Mouse (Mus musculus) neural tube, embryonic 14.5 days (tissue): ENCODE measurements around the gene Arhgef39. TPM values are rescaled to one million over a fixed set of nuclear protein-coding genes. Genes with fewer than 3 reads are reported as not detected.

Source experiments
- ATAC-seq: fragments of 200-750 bp; cut with Nextera tagmentation; 2 replicates; pipeline ENCODE4 v1.8.0; 2017; ENCODE audit warnings: low read depth, mild to moderate bottlenecking, moderate TSS enrichment, moderate library complexity
- H3K27ac ChIP-seq: fragments of 300-500 bp; sonication (generic); 2 replicates; pipeline ENCODE4 v1.5.1; 2014; ENCODE audit warnings: low read depth, mild to moderate bottlenecking, control low read depth, low read length, moderate library complexity, mixed read lengths
- H3K27me3 ChIP-seq: fragments of 300-500 bp; sonication (generic); 2 replicates; pipeline ENCODE4 v1.6.1; 2014; ENCODE audit warnings: low read length; ENCODE audit not compliant: control insufficient read depth, insufficient read depth
- H3K36me3 ChIP-seq: fragments of 300-500 bp; sonication (generic); 2 replicates; pipeline ENCODE4 v1.6.1; 2014; ENCODE audit warnings: low read length, mixed read lengths; ENCODE audit not compliant: control insufficient read depth, insufficient read depth
- H3K4me1 ChIP-seq: fragments of 300-500 bp; sonication (generic); 2 replicates; pipeline ENCODE4 v1.6.1; 2014; ENCODE audit warnings: low read length; ENCODE audit not compliant: control insufficient read depth, insufficient read depth
- H3K4me2 ChIP-seq: fragments of 300-500 bp; sonication (generic); 2 replicates; pipeline ENCODE4 v1.6.1; 2014; ENCODE audit warnings: mild to moderate bottlenecking, low read depth, low read length, control low read depth
- H3K4me3 ChIP-seq: fragments of 300-500 bp; sonication (generic); 2 replicates; pipeline ENCODE4 v1.5.1; 2014; ENCODE audit warnings: low read depth, low read length, control low read depth, mixed read lengths
- H3K9ac ChIP-seq: fragments of 300-500 bp; sonication (generic); replicated peaks from 2 replicates; pipeline ENCODE4 v1.6.1; 2014; ENCODE audit warnings: low read depth, mild to moderate bottlenecking, control low read depth, low read length, mixed read lengths
- H3K9me3 ChIP-seq: fragments of 300-500 bp; sonication (generic); 2 replicates; pipeline ENCODE4 v1.6.1; 2016; ENCODE audit warnings: low read length; ENCODE audit not compliant: control insufficient read depth
- WGBS: fragments of 180-500 bp; shearing (Covaris S2); extraction: QIAGEN DNeasy Blood & Tissue Kit; methylation state at CpG from one replicate; pipeline ENCODE4 v1.1.7; 2014; 5-methylcytosine and 5-hydroxymethylcytosine counted together
- polyA plus RNA-seq: library from polyadenylated mRNA; unstranded; fragments of >200 nt; fragmentation: Nextera tagmentation; extraction: Ambion mirVana; gene quantifications from 2 replicates; pipeline ENCODE4 v1.2.1, GENCODE M21; 2014

The Arhgef39 gene
- polyA plus RNA-seq, 1 experiment from 2014 or later, result 3.6 TPM

DNA sequence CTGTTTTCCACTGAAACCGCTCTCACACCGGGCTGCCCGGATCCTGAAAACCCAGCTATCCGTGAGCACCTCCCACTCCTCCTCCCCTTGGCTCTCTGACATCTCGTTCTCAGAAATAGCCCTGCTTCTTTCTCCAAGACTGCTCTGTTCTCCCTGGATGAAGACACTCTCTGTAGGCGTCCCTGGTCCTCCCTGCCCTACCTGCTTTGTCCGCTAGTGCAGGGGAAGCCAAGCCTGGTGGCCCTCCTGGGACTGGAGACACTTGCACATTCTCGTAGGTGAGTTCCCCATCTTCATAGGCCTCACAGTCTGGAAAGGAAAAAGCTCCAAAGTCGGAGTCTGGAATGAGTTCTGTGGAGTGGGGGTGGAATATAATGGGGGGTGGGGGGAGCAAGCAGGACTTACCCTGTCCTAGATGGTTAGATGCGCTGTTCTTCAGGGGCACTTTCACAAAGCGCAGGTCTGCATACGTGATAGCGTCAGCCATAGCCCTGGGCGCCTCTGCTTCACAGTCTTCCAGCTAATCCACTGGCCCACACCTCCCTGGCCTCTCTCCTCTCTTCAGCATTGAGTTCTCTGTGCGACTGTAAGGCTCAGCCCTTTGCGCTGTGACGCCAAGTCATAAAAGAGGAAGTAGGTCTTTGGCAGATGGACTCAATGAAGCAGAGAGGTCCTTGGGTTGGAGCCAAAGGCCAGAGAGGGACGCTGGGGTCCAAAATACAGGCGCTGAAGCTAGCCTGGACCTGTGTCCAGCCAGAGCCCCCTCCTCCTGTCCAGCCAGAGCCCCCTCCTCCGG lies 45.3 kb downstream of the Arhgef39 start, which contains the start of gene Cd72:
Gene Cd72, minus strand, starts transcription at position 588 of the 796 bp plus-strand sequence.
- H3K27me3 ChIP-seq, result no peaks in the 10 kb centered on the region
- H3K4me2 ChIP-seq, result peak within 1 kb of the TSS; percentile 33
- H3K4me1 ChIP-seq, result peaks cover 9% of the 10 kb centered on the region; the same call in 1 of the 2 replicates
- no peak within 1 kb of the TSS for H3K27ac ChIP-seq
- H3K9ac ChIP-seq, result 0 out of 2 replicates have a peak within 1 kb of the TSS, but pooled peaks have one; percentile 21
- H3K36me3 ChIP-seq, result no peaks in the 10 kb centered on the region
- H3K4me3 ChIP-seq, result no peak within 1 kb of the TSS
- WGBS, result 29% methylated on average over 20 of the region's 20 CpGs
- H3K9me3 ChIP-seq, result no peaks in the 10 kb centered on the region
- ATAC-seq, result no peak

DNA sequence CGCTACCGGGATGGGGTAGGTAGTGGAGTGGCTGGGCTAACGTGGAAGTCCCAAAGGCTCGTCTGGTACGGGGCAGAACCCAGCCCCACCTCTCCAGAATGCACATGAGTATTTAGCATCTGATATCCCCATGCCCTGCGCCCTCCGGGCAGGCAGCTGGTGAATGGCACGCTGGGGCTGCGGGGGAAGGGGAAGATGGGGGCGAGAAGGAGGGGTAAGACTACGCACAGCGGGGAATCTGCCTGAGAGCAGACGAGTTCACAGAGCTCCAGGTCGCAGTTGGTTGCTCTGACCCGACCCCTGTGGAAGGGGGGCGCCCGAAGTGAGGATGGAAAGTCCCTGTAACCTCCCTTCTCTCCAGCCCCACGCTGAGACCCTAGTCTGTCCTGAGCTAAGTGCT lies 46.1 kb downstream of the Arhgef39 start:
- Histone ChIP-seq H3K4me3 (no peak overlapping the region), H3K36me3 (0 out of 2 replicates have a peak, but pooled peaks cover under 1% of the 10 kb centered on the region), H3K9ac (0 out of 2 replicates have a peak overlapping the region, but pooled peaks have one; percentile 21), H3K9me3 (no peaks in the 10 kb centered on the region), H3K4me2 (peak overlapping the region; percentile 33), H3K27me3 (no peaks in the 10 kb centered on the region), H3K27ac (no peak overlapping the region), H3K4me1 (peaks cover 9% of the 10 kb centered on the region; the same call in 1 of the 2 replicates)
- 0% methylated on average over 18 of the region's 18 CpGs for WGBS
- ATAC-seq, result no peak

DNA sequence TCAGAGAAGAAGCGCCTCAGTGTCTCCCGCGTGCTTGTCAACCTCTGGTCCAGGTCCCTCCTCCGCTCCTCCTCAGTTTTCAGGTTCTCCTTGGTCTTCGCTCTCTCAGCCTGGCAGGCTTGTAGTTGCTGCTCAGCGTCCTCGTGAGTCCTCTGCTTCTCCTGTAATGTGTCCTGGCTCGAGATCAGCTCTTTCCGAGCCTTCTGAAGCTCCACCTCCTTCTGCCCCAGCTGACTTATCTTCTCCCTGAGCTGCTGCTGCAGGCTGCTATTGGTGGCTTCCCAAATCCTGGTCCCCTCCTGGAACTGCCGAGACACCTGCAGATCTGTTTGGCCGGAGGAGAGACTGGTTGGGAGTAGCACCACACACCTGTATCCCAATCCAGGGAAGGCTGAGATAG lies 47.2 kb downstream of the Arhgef39 start:
- ATAC-seq, result no peak

GRCm38 (mm10) chr4:43448554-43448953 lies 50.9 kb downstream of the Arhgef39 start:
- Histone ChIP-seq H3K9me3 (no peaks in the 10 kb centered on the region), H3K27me3 (no peaks in the 10 kb centered on the region), H3K9ac (no peak overlapping the region), H3K4me2 (no peak overlapping the region), H3K4me1 (peaks cover 17% of the 10 kb centered on the region), H3K4me3 (no peak overlapping the region), H3K27ac (no peak overlapping the region), H3K36me3 (peaks cover 32% of the 10 kb centered on the region)
- ATAC-seq, result no peak
- WGBS, result 87% methylated on average over 3 of the region's 3 CpGs

More for the DNA sequence above, 47.2 kb downstream of the Arhgef39 start:
- Histone ChIP-seq H3K4me1 (peaks cover 9% of the 10 kb centered on the region; the same call in 1 of the 2 replicates), H3K9ac (no peak overlapping the region), H3K4me3 (no peak overlapping the region), H3K36me3 (peaks cover 11% of the 10 kb centered on the region), H3K4me2 (no peak overlapping the region), H3K27me3 (no peaks in the 10 kb centered on the region), H3K27ac (no peak overlapping the region), H3K9me3 (no peaks in the 10 kb centered on the region)
- 70% methylated on average over 11 of the region's 11 CpGs for WGBS

GRCm38 (mm10) chr4:43447251-43447650 lies 52.2 kb downstream of the Arhgef39 start:
- no peaks in the 10 kb centered on the region for H3K9me3 ChIP-seq
- 80% methylated on average over 13 of the region's 13 CpGs for WGBS
- no peak overlapping the region for H3K9ac ChIP-seq
- H3K27me3 ChIP-seq, result no peaks in the 10 kb centered on the region
- H3K4me3 ChIP-seq, result no peak overlapping the region
- H3K36me3 ChIP-seq, result peaks cover 32% of the 10 kb centered on the region
- H3K4me1 ChIP-seq, result peaks cover 12% of the 10 kb centered on the region
- ATAC-seq, result no peak
- no peak overlapping the region for H3K4me2 ChIP-seq
- no peak overlapping the region for H3K27ac ChIP-seq

Other genes starting within 250 kb of the Arhgef39 start
- 0.68 and 0.86 TPM in 2 replicates for gene Atp8b5, start 232.5 kb downstream of the Arhgef39 start, polyA plus RNA-seq
- gene Rusc2, start 117.7 kb downstream of the Arhgef39 start, polyA plus RNA-seq, result 43.4 and 75.4 TPM in 2 replicates
- 1.2 and 1.4 TPM in 2 replicates for gene Fam166b, start 70.6 kb downstream of the Arhgef39 start, polyA plus RNA-seq
- 16.4 and 19.0 TPM in 2 replicates for gene Tesk1, start 57.8 kb downstream of the Arhgef39 start, polyA plus RNA-seq
- 6.6 and 7.4 TPM in 2 replicates for gene Cd72, start 45.1 kb downstream of the Arhgef39 start, polyA plus RNA-seq
- not detected in 2 replicates for gene Sit1, start 16.0 kb downstream of the Arhgef39 start, polyA plus RNA-seq
- gene Ccdc107, start 6.8 kb downstream of the Arhgef39 start, polyA plus RNA-seq, result 81.4 and 87.2 TPM in 2 replicates
- not detected in 2 replicates for gene Car9, start 7.3 kb upstream of the Arhgef39 start, polyA plus RNA-seq
- gene Tpm2, start 24.1 kb upstream of the Arhgef39 start, polyA plus RNA-seq, result 7.2 and 13.3 TPM in 2 replicates
- 86.2 and 92.8 TPM in 2 replicates for gene Creb3, start 62.6 kb upstream of the Arhgef39 start, polyA plus RNA-seq
- gene Tln1, start 63.0 kb upstream of the Arhgef39 start, polyA plus RNA-seq, result 48.8 and 57.8 TPM in 2 replicates
- 24.1 and 28.2 TPM in 2 replicates for gene Rgp1, start 79.0 kb upstream of the Arhgef39 start, polyA plus RNA-seq
- 44.4 and 48.5 TPM in 2 replicates for gene Gba2, start 79.2 kb upstream of the Arhgef39 start, polyA plus RNA-seq
- 1.9 TPM in 1 of 2 replicates, not detected in the other for gene Msmp, start 84.8 kb upstream of the Arhgef39 start, polyA plus RNA-seq
- gene Npr2, start 132.2 kb upstream of the Arhgef39 start, polyA plus RNA-seq, result 15.9 and 19.2 TPM in 2 replicates
- 2.4 and 4.6 TPM in 2 replicates for gene Spag8, start 153.9 kb upstream of the Arhgef39 start, polyA plus RNA-seq
- 67.1 and 73.9 TPM in 2 replicates for gene Hint2, start 156.8 kb upstream of the Arhgef39 start, polyA plus RNA-seq
- gene Tmem8b, start 169.3 kb upstream of the Arhgef39 start, polyA plus RNA-seq, result 11.4 and 13.3 TPM in 2 replicates
- 1.6 and 1.7 TPM in 2 replicates for gene Fam221b, start 169.4 kb upstream of the Arhgef39 start, polyA plus RNA-seq
- not detected in 2 replicates for gene Olfr70, start 201.1 kb upstream of the Arhgef39 start, polyA plus RNA-seq
- not detected in 2 replicates for gene Olfr71, start 210.6 kb upstream of the Arhgef39 start, polyA plus RNA-seq
- gene Hrct1, start 227.5 kb upstream of the Arhgef39 start, polyA plus RNA-seq, result 0.19 and 0.24 TPM in 2 replicates
- gene Spaar, start 230.3 kb upstream of the Arhgef39 start, polyA plus RNA-seq, result 0.10 TPM in 1 of 2 replicates, not detected in the other